Mouse (Mus musculus): Measurements from ENCODE around the gene Nip7.
A peak's percentile ranks its signal among the peaks of the same experiment; 100 is the strongest.
"Not testable (repeated sequence)": the region's sequence is repeated elsewhere in the genome, so short reads cannot be mapped to it uniquely, and the experiment has no call there.

Gene Nip7

DNA sequence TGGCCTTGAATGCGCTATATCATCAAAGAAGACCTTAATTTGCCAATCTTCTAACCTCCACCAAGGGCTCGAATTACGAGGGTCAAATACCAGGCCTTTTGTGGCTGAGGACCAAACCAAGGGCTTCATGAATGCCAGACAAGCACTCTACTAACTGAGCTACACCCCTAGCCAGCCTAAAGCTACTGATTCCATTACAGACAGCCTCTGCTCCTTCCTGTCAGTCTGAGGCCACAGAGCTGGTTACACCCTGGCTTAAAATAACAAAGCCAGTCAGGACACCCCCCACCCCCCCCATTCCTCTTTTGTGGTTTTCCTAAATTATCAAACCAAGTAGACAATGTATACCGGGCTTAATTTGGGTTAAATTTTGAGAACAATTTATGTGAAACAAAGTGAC, 17.0 kb downstream of the Nip7 start:
- DNase-seq, result no peak

DNA sequence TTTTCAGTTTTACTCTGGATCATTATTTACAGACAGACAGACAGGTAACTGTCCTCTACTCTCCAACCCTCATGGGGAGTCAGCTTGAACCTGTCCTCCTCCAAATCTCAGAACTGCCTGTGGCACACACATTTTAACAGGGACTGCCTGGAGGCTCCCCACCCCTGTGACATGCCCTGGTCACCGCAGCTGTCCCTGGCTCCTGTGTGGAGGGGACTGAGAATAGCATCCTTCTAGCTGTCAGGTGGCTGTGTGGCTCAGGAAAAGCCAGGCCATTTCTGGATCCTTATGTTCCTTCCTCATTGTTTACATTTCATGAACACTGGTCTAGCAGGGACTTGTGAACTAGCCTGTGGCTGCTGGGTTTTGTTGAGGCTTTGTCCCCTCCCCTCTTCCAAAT, 17.5 kb downstream of the Nip7 start:
- no peak for DNase-seq

DNA sequence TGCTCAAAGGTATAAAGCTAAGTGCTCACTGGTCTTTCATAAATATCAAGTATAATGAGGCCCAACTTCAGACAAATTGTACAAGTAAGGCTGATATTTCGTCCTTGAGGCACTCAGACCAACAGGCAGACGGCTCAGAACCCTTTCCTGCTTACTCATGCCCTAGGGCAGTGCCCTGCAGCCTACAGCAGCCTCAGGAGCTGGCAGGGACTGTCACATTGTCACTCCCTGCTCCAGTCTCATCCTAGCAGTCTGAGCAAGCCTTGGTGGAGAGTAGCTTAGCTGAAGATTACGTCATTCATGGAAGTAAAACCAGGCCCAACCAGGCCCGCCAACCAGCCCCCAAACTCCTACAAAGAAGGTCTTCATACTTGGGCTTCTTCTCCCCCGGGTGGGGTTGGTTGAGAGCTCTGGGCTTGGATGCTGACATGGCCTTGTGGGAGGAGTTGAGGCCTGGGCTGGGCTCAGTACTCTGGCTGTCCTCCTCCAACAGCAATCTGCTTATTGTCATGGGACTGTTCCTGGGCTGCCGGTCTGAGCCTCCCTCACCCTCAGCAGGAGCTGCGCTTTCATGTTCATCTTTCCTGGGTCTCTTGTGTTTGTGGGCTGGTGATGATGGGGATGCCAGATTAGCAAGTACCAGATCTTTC, 19.7 kb downstream of the Nip7 start:
- no peak for DNase-seq

DNA sequence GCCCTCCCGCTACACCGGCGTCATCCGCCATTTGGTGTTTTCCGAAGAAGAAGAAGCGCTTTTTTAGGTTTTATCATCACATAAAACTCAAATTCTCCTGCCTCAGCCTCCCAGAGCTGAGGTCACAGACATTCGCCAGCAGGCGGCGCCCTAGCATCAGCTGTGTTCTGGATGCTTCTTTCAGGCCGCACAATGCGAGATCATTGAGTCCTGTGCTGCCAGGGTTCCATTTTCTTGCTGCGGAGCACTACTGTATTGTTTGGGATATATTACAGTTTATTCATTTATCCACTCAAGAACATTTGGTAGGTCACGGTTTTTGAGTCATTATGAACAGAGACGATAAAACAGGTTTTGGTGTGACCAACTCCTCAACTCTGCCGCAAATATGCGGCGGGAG, 28.7 kb downstream of the Nip7 start:
- DNase-seq, result no peak

DNA sequence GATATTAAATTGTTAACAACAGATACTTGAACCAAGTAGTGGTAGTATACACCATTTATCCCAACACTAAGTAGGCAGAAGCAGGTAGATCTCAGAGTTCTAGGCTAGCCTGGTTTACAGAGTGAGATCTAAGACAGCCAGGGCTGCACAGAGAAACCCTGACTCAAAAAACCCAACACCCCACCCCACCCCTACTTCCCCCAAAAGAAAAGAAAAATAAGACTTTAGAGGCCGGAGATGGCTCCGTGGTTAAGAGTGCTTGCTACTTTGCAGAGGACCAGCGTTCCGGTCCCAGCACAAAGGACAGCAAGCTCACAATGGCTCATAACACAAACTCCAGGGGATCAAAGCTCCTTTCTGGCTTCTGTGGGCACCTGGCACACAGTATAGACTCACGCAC, 29.3 kb downstream of the Nip7 start:
- no peak for DNase-seq

DNA sequence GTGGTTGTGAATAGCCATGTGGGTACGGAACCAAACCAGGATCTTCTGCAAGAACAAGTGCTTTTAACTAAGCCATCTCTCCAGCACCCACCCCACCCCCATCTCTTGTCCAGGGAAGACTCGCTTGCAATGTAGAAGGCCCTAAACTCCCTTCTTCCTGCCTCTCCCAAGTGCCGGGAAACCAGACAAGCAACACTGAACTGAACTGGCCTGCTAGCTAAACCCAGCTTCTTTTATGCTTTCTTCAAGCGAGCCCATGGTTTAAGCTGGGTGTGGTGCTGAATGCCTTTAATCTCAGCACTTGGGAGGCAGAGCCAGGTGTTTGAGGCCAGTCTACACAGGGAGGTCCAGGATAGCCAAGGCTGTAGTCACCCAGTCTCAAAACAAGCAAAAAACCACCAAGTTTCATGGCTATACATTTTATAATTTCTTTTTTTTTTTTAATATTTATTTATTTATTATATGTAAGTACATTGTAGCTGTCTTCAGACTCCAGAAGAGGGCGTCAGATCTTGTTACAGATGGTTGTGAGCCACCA, 31.9 kb downstream of the Nip7 start:
- no peak for DNase-seq

DNA sequence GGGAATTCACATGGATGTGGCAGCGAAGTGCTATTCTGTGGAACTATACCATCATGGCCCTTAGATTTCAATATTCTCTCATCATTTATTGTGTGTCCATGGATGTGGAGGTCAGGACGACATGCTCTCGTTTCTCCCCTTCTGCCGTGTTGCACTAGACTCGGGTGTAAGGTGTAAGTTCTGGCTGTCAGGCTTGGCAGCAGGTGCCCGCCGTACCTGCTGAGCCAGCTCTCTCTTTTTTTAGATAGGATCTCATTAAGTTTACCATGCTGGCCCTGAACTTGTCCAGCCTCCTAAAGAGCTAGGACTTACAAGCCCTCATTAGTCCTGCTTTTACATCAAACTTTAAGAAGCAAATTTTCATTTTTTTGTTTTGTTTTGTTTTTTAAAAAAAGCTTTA, 33.9 kb downstream of the Nip7 start:
- no peak for DNase-seq

DNA sequence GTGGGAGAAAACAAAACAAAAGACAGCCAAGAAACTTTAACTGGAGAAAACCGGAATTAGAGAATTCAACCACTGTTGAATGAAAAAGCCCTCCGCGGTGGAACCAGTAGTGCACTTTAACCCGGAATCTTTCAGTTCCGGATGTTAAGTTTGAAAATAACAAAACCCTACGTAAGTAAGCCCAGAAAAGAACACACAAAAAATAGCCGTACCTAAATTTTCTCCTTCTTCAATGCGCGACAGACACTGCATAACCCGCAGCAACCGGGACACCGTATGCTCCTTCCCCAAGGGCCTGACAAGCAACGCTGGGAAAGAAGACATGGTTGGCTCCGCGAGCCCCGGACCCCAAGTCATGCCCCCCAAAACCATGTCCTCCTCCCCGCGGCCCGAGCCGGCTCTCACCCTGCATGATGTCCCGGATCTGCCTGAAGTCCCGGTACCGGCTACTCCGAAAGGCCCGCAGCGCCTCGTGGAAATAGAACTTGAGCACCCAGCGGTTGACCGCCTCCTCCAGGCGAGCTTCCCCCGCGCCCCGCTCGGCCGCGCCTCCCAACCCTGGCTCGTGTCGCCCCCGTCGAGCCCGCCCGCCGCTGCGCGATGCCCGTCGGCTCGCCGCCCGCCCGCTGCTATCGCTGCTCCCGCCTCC, 39.2 kb downstream of the Nip7 start:
- DNase-seq, result no peak

DNA sequence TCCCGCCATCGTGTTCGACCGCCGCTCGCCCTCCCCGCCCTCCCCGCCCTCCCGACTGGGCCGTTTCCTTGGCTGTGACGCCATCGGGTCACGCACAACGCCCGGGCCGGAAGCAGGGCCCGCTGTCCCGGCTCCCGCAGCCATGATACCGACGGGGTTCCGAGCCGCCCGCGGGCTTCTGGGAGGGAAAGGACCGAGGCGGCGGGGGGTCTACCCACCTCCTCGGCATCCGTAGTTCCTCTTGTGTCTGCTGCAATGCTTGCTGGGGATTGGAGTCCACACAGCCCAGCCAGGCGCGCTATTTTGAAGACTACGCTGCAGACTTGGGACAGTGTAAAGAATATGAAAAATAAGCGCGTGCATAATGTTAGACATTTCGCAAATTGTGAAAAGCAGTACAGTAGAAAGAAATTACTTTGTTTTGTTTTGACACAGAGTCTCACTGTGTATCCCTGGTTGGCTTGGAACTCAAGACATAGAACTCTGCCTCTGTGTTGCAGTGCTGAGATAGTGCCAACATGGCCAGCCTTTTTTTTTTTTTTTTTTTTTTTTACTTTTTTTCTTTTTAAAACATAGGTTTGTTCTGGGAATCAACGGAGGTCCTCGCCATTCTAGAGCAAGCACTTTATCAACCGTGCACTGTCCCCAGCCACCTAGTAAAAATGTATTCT, 39.8 kb downstream of the Nip7 start, which contains the start of gene Terf2:
Gene Terf2 (minus strand): TSS at position 182 of the 671 bp plus-strand sequence.
- DNase-seq, result peak; percentile 95 to 96

DNA sequence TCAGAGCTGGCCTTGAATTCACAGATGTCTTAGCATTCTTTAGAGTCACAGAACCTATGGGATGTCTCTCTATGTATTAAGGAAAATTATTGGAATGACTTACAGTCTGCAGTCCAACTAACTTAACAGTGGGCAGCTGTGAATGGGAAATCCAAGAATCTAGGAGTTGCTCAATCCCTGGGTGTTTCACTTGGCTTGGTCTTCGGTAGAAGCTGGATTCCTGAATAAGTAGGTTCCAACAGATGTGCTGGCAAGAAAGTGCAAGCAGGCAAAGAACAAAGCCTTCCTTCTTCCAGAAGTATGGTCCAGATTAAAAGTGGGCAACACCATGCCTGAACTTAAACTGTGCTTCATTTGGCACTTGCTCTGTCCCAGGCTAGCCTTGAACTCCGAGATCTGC, 44.0 kb downstream of the Nip7 start:
- DNase-seq, result peak in 1 of 2 experiments; percentile 32

DNA sequence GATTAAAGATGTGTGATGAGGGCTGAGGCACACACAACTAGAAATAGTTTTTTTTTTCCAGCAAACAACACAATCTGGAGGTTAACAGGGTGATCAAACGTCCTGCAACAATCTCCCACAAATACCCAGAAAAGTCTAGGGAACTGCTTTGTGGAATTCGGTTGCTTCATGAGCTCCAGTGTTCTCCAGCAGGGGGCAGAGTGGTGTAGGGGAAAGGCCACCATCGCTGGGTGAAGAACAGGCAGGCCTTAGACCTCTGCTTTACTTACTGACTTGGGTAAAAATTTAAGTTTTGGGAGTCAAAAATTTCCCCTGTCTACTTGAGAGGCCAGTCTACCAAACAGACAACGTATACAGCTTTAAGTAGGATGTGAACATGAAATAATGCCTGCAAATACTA, 47.9 kb downstream of the Nip7 start:
- DNase-seq, result peak; percentile 69 to 79

DNA sequence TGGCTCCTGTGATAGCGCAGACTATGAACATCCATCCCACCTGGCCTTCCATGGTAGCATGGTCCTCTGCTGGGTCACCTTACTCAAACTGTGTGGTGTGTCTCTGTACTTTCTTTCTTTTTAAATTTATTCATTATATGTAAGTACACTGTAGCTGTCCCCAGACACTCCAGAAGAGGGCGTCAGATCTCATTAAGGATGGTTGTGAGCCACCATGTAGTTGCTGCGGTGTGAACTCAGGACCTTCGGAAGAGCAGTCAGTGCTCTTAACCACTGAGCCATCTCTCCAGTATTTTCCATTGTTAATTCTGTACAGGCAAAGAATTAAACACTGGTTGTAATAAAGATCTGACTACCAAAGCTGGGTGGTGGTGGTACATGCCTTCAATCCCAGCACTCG, 51.4 kb downstream of the Nip7 start:
- not testable (repeated sequence) for DNase-seq

DNA sequence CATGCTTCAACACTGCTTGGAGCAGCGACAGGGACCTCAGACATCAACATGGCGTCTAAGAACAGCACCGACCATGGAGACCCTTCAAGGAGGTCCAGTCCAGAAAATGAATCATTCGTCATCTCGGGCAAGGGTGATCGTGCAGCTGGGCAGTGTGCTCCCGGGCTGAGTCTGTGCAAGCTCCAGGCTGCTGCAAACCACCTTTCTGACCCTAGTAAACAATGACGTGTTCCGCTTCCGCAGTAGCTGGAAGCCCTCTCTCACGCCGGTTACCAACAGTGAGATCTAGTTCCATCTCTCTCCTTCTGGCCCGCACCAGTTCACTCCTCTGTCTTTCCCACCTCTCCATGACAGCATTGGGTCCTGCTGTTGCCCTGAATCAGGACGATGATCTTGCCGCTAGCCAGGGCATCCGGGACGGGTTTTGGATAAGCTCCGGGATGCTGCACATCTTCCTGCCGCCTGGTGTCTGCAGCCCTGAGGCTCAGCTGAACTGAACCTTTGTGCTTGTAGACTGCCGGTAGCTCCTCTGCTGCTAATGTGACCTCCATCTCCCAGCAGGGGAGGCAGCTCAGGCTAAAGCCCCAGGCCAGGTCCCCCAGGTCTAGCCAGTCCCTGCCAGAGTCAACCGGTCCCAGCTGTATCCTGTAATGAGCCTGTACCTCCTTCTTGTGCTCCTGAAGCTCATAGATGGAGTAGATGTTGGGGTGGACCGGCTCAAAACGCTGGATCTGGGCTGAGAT, 52.5 kb downstream of the Nip7 start:
- DNase-seq, result no peak

DNA sequence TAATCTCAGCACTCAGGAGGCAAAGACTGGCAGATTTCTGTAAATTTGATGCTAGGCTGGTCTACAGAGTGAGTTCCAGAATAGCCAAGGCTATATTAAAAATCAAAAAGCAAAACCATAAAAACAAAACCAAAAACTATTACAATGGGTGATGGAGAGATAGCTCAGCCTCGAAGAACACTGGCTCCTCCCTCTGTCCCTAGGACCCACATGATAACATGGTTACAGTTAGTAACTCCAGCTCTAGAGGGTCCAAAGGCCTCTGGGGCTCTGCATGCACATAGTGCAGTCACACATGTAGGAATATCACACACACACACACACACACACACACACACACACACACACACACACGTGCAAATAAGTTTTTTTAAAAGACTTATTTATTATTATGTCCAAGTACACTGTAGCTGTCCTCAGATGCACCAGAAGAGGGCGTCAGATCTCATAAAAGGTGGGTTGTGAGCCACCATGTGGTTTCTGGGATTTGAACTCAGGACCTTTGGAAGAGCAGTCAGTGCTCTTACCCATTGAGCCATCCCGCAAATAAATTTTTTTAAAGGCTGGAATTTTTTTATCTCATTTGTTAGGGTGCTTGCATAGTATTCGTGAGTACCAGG, 53.2 kb downstream of the Nip7 start:
- DNase-seq, result no peak

All from lung, adult 18-20 months (tissue).